Mouse (Mus musculus) liver, postnatal 0 days (tissue): ENCODE results near the gene Cst3.

Source experiments
- CTCF ChIP-seq: sonication (generic); IDR thresholded peaks from 2 replicates; pipeline ENCODE4 v1.5.1; 2016; ENCODE audit warnings: antibody characterized with exemption, low read depth
- EP300 ChIP-seq: IDR thresholded peaks from 2 replicates; pipeline ENCODE4 v1.6.1; 2016; ENCODE audit warnings: antibody characterized with exemption, low read depth, mild to moderate bottlenecking

GRCm38 (mm10) chr2:148875335-148875811, at the start of gene Cst3:
- TF ChIP-seq CTCF: peak; percentile 54
- no peak for TF ChIP-seq EP300
